Mouse (Mus musculus) midbrain, embryonic 11.5 days (tissue): Measurements from ENCODE around the gene Ttll8. TPM values are rescaled to one million over a fixed set of nuclear protein-coding genes. Genes with fewer than 3 reads are reported as not detected.

ENCODE experiments used
- ATAC-seq: fragments of 200-750 bp; cut with Nextera tagmentation; 2 replicates; pipeline ENCODE4 v1.8.0; 2017; ENCODE audit warnings: moderate TSS enrichment, moderate library complexity; ENCODE audit not compliant: low FRiP score
- DNase-seq: peaks from one replicate; pipeline ENCODE4 v3.0.0; 2015; ENCODE audit warnings: low spot score; ENCODE audit errors: missing footprints
- H3K27ac ChIP-seq: fragments of 300-500 bp; sonication (generic); 2 replicates; pipeline ENCODE4 v1.5.1; 2014; ENCODE audit warnings: low read depth, low read length
- H3K27me3 ChIP-seq: fragments of 300-500 bp; sonication (generic); 2 replicates; pipeline ENCODE4 v1.6.1; 2014; ENCODE audit warnings: mild to moderate bottlenecking, low read length, moderate library complexity, mixed read lengths; ENCODE audit not compliant: control insufficient read depth, insufficient read depth
- H3K36me3 ChIP-seq: fragments of 300-500 bp; sonication (generic); 2 replicates; pipeline ENCODE4 v1.6.1; 2014; ENCODE audit warnings: mild to moderate bottlenecking, low read length, moderate library complexity, mixed read lengths; ENCODE audit not compliant: control insufficient read depth, insufficient read depth
- H3K4me1 ChIP-seq: fragments of 300-500 bp; sonication (generic); 2 replicates; pipeline ENCODE4 v1.6.1; 2014; ENCODE audit warnings: low read length; ENCODE audit not compliant: control insufficient read depth, insufficient read depth
- H3K4me2 ChIP-seq: fragments of 300-500 bp; sonication (generic); 2 replicates; pipeline ENCODE4 v1.6.1; 2014; ENCODE audit warnings: mild to moderate bottlenecking, moderate library complexity
- H3K4me3 ChIP-seq: fragments of 300-500 bp; sonication (generic); 2 replicates; pipeline ENCODE4 v1.5.1; 2014; ENCODE audit warnings: low read depth, low read length
- H3K9ac ChIP-seq: fragments of 300-500 bp; sonication (generic); 2 replicates; pipeline ENCODE4 v1.6.1; 2014; ENCODE audit warnings: low read length
- H3K9me3 ChIP-seq: fragments of 300-500 bp; sonication (generic); 2 replicates; pipeline ENCODE4 v1.6.1; 2016; ENCODE audit warnings: low read length; ENCODE audit not compliant: control insufficient read depth
- WGBS: fragments of 180-500 bp; shearing (Covaris S2); extraction: QIAGEN DNeasy Blood & Tissue Kit; methylation state at CpG from one replicate; pipeline ENCODE4 v1.1.7; 2014; 5-methylcytosine and 5-hydroxymethylcytosine counted together
- polyA plus RNA-seq: library from polyadenylated mRNA; unstranded; fragments of >200 nt; fragmentation: Nextera tagmentation; extraction: Ambion mirVana; gene quantifications from 2 replicates; pipeline ENCODE4 v1.2.1, GENCODE M21; 2014

Gene Ttll8
- polyA plus RNA-seq, 1 experiment from 2014 or later: not detected

DNA sequence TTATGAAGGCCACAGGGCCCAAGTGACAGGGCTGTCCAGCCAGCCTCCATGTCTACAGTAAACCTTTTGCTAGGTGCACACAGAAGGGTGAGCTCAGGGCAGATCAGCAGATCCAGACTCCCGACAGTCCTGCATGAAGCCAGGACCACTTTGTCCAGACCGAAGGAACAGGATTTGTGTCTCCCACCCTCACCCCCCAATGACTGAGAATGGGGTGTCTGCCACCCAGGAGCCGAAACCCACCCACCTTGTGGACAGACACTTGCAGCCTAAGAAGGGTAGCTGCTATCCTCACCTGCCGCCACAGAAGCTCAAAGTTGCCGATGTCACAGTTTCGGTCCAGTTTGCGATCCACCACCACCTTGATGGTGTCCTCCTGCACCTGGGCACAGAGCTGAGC is 39.2 kb downstream of the Ttll8 start:
- H3K27me3 ChIP-seq: no peaks in the 10 kb centered on the region
- H3K4me2 ChIP-seq: no peak overlapping the region
- H3K4me3 ChIP-seq: no peak overlapping the region
- ATAC-seq (no peak), DNase-seq (peak; percentile 23)
- no peaks in the 10 kb centered on the region for H3K36me3 ChIP-seq
- H3K4me1 ChIP-seq: no peaks in the 10 kb centered on the region
- 94% methylated on average over 7 of the region's 7 CpGs for WGBS
- no peaks in the 10 kb centered on the region for H3K9me3 ChIP-seq
- no peak overlapping the region for H3K27ac ChIP-seq
- H3K9ac ChIP-seq: no peak overlapping the region

DNA sequence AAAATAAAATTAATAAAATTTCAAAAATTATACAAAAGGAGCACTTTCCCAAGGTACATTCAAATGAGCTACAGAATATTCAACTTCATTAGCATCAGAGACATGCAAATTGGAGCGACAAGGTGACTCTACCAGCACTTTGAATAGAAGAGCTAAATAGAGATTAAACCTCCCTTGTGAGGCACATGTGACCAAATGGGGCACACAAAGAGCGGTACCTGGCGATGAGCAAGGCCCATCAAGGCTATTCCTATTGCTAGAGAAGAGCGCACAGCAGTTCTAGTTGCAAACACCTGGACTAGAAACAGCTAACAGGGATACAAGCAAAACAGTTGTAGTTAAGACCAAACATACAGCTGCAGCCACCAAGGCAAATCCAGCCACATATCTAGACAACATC is 47.9 kb downstream of the Ttll8 start:
- no peaks in the 10 kb centered on the region for H3K4me1 ChIP-seq
- H3K36me3 ChIP-seq: no peaks in the 10 kb centered on the region
- ATAC-seq (no peak), DNase-seq (no peak)
- H3K27ac ChIP-seq: no peak overlapping the region
- no peak overlapping the region for H3K9ac ChIP-seq
- no peak overlapping the region for H3K4me3 ChIP-seq
- no peaks in the 10 kb centered on the region for H3K27me3 ChIP-seq
- H3K9me3 ChIP-seq: no peaks in the 10 kb centered on the region
- WGBS: 68% methylated on average over 4 of the region's 4 CpGs
- no peak overlapping the region for H3K4me2 ChIP-seq

DNA sequence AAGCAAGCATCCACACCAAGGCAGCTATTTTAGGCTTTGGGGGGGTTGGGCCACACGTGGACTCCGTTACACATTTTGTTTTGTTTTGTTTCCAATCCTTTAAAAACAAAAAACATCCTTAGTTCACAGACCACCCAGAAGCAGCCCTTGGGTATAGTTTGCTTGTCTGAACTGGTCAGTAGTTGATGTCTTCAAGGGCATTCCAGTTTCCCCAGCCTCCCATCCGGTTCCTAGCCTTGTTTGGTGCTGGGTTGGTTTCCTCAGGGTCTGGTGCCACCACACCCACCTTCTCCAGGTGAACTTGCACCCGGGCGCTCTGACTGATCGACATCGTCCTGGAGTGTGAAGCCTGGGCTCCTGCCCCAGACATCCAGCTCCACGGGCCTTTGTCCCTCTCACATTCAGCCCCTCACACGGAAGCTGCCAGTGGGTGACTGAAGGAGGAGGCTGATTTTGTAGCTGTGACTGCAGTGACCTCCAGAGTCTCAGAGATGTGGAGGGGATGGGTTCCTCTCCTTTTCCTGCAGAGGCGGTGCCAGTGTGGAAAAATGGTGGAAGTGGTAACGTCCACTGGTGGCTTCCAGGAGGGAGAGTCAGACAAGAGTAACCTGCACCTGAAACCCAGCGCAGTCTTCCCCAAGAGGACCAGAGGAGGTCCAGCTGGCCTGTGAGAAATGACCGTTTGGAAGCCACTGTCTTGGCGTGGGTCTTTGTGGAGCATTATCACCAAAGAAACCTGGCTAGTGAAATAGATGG is 50.0 kb downstream of the Ttll8 start:
- H3K4me3 ChIP-seq: no peak overlapping the region
- no peak for ATAC-seq
- no peak overlapping the region for H3K27ac ChIP-seq
- H3K4me2 ChIP-seq: no peak overlapping the region
- DNase-seq: peak; percentile 37
- no peaks in the 10 kb centered on the region for H3K9me3 ChIP-seq
- H3K27me3 ChIP-seq: no peaks in the 10 kb centered on the region
- H3K9ac ChIP-seq: no peak overlapping the region
- WGBS: 83% methylated on average over 14 of the region's 14 CpGs
- no peaks in the 10 kb centered on the region for H3K4me1 ChIP-seq
- H3K36me3 ChIP-seq: no peaks in the 10 kb centered on the region

DNA sequence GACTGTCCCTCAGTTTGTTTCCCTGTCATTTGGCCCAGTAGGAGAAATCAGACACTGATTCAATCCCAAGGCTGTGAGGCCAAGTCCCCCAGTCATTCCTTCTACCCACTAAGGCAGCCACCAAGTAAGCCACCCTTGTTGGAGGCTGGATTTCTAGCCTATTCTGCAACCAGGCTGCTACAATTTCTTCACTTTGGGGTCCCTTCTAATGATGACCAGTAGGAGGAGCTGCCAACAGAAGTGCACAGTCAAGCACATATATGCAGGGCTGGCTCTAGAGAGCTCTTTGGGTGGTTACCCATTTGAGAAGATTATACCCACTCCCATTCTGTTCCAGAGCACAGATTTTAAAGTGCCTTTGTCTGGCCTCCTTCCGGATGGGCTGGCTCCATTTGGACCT is 51.1 kb downstream of the Ttll8 start:
- H3K4me3 ChIP-seq: no peak overlapping the region
- ATAC-seq (no peak), DNase-seq (no peak)
- no peaks in the 10 kb centered on the region for H3K9me3 ChIP-seq
- H3K27ac ChIP-seq: no peak overlapping the region
- no peaks in the 10 kb centered on the region for H3K27me3 ChIP-seq
- no peak overlapping the region for H3K9ac ChIP-seq
- 83% methylated on average over 1 of the region's 1 CpGs for WGBS
- H3K4me1 ChIP-seq: no peaks in the 10 kb centered on the region
- H3K4me2 ChIP-seq: no peak overlapping the region
- no peaks in the 10 kb centered on the region for H3K36me3 ChIP-seq

DNA sequence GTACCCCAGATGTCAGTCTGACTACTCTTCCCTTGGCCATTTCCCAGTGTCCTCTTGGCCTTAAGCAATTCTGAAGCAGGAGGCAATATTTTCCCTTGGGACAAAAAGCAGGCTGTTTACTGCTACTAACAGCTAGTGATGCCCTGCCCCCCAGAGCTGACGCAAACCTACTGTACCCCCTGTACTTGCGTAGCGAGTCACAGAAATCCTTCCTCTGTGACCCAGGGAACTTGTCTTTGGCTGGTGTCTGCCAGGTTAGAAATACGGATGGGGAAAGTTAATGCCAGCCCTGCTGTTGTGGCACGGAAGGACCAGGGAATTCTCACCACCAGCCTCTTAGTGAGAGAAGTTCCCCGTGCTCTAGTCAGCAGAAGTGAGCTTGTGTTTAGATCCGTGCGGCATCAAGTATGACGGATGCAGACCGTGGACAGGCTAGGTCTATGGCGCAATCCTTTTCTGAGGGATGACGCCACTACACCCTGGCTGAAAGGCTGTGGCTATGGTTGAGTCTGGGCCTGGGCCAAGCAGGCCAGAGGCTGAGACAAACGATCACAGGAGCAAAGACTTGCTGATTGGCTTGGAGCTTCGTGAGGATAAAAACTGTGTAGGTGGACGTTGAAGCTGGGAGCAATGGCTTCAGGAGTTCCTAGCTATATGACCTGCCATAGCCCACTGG is 51.9 kb downstream of the Ttll8 start:
- Histone ChIP-seq H3K9ac (no peak overlapping the region), H3K4me2 (no peak overlapping the region), H3K27me3 (no peaks in the 10 kb centered on the region), H3K27ac (no peak overlapping the region), H3K9me3 (no peaks in the 10 kb centered on the region), H3K4me3 (no peak overlapping the region), H3K36me3 (no peaks in the 10 kb centered on the region), H3K4me1 (no peaks in the 10 kb centered on the region)
- DNase-seq (no peak), ATAC-seq (no peak)
- 89% methylated on average over 15 of the region's 15 CpGs for whole genome bisulfite sequencing

DNA sequence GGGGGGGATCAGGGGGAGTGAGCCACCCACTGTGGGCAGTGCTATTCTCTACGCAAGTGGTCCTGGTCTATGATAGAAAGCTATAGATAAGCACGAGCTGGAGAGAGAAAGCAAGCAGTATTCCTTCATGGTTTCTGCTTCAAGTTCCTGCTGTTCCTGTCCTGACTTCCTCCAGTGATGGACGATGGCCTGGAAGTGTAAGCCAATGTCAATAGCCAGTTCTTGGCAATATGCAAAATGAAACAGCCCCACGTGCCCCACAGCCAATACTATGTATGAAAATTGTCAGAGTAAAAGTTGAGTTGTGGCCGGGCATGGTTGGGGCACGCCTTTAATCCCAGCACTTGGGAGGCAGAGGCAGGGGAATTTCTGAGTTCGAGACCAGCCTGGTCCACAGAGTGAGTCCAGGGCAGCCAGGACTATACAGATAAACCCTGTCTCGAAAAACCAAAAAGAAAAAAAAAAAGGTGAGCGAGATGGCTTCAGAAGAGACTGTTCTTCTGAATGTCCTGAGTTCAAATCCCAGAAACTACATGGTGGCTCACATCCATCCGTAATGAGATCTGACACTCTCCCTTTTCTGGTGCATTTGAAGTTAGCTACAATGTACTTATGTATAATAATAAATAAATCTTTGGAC is 57.8 kb downstream of the Ttll8 start:
- WGBS: 87% methylated on average over 10 of the region's 10 CpGs
- Histone ChIP-seq H3K27ac (no peak overlapping the region), H3K4me2 (no peak overlapping the region), H3K27me3 (no peaks in the 10 kb centered on the region; the same call in 1 of the 2 replicates), H3K4me3 (no peak overlapping the region), H3K36me3 (no peaks in the 10 kb centered on the region), H3K9ac (no peak overlapping the region), H3K9me3 (no peaks in the 10 kb centered on the region), H3K4me1 (no peaks in the 10 kb centered on the region)
- ATAC-seq (no peak), DNase-seq (peak; percentile 57)

DNA sequence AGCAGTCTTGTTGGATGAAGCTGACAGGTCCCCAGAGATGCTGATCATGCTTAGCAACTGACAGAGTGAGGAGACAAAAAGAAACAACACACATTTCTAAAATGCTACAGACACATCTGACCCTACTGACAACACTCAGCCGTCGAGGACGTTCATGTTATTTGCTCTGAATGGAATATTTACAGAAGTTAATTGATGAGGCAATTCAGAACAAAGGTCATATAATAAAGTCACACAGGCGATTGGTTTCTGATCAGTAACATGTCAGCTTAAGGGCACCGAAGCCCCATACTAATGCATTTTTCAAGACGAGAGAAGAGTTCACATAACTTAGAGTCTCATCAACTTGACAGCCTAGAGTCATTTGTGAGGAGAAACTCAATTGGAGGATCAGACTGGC is 58.3 kb downstream of the Ttll8 start:
- H3K4me3 ChIP-seq: no peak overlapping the region
- H3K4me1 ChIP-seq: peaks cover 4% of the 10 kb centered on the region; the same call in 1 of the 2 replicates
- no peak overlapping the region for H3K4me2 ChIP-seq
- no peak for ATAC-seq
- H3K9ac ChIP-seq: no peak overlapping the region
- H3K9me3 ChIP-seq: no peaks in the 10 kb centered on the region
- no peak overlapping the region for H3K27ac ChIP-seq
- H3K36me3 ChIP-seq: no peaks in the 10 kb centered on the region
- 88% methylated on average over 6 of the region's 6 CpGs for WGBS
- no peaks in the 10 kb centered on the region; the same call in 1 of the 2 replicates for H3K27me3 ChIP-seq
- DNase-seq: no peak

DNA sequence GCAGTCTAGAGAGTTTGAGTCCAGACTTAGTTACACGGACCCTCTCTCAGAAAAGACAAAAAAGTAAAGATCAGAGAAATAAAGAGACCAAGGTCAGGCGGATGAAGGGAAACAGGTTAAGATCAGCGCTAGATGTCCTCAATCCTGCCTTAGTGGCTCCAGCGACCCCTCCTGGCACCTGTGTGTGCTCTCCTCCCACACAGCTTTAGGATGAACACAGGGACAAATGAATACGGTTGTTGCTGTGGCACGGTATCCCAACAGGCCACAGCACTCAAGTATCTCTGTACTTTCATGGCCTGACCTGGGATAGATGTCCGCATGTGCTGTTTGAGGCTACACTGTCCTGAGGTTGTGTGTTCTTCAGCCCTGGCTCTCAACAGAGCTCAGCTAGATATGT is 59.1 kb downstream of the Ttll8 start:
- H3K27ac ChIP-seq: no peak overlapping the region
- DNase-seq: peak; percentile 35
- H3K4me1 ChIP-seq: peaks cover 6% of the 10 kb centered on the region; the same call in 1 of the 2 replicates
- 69% methylated on average over 7 of the region's 7 CpGs for WGBS
- no peaks in the 10 kb centered on the region for H3K36me3 ChIP-seq
- ATAC-seq: no peak
- no peak overlapping the region for H3K4me3 ChIP-seq
- H3K4me2 ChIP-seq: no peak overlapping the region
- H3K27me3 ChIP-seq: no peaks in the 10 kb centered on the region; the same call in 1 of the 2 replicates
- H3K9ac ChIP-seq: no peak overlapping the region
- H3K9me3 ChIP-seq: no peaks in the 10 kb centered on the region

DNA sequence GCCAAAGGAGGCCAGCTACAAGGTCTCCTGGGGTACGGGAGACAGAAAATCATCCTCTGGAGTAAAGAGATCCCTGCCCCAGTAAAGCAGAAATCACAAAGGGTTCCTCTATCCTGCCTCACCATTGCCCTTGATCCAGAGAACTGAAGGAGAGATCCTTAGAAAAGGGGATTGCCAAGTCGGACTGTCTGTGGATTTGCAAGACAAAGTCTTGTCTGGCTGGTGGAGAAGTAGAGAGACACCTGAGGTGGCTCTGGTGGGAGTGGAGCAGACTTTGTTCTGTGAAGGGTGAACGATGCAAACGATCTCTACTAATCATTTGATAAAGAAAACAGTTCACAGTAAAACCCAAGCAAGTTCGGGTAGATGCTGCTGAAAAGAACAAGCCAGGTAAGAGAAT is 61.3 kb downstream of the Ttll8 start:
- Histone ChIP-seq H3K4me1 (peaks cover 6% of the 10 kb centered on the region; the same call in 1 of the 2 replicates), H3K4me3 (no peak overlapping the region), H3K4me2 (no peak overlapping the region), H3K36me3 (no peaks in the 10 kb centered on the region), H3K9me3 (no peaks in the 10 kb centered on the region), H3K27ac (no peak overlapping the region), H3K27me3 (peaks cover 2% of the 10 kb centered on the region; the same call in 1 of the 2 replicates), H3K9ac (no peak overlapping the region)
- no peak for ATAC-seq
- 86% methylated on average over 5 of the region's 5 CpGs for WGBS
- peak; percentile 12 for DNase-seq
